Mouse (Mus musculus) heart, postnatal 0 days (tissue): ENCODE data around the gene Slc6a15. TPM values are rescaled to one million over a fixed set of nuclear protein-coding genes. Genes with fewer than 3 reads are reported as not detected.
A peak's percentile ranks its signal among the peaks of the same experiment; 100 is the strongest.

Source experiments
- ATAC-seq: fragments of 200-750 bp; cut with Nextera tagmentation; 2 replicates; pipeline ENCODE4 v1.8.0; 2017; ENCODE audit warnings: low read depth, moderate number of reproducible peaks, moderate library complexity; ENCODE audit not compliant: insufficient read depth
- DNase-seq: peaks from one replicate; pipeline ENCODE4 v3.0.0-alpha.2; 2016; ENCODE audit warnings: low spot score
- H3K27ac ChIP-seq: fragments of 300-500 bp; sonication (generic); 2 replicates; pipeline ENCODE4 v1.5.1; 2014; ENCODE audit warnings: low read depth, mild to moderate bottlenecking
- H3K27me3 ChIP-seq: fragments of 300-500 bp; sonication (generic); 2 replicates; pipeline ENCODE4 v1.6.1; 2014; ENCODE audit warnings: low read length, mixed read lengths; ENCODE audit not compliant: control insufficient read depth, insufficient read depth
- H3K36me3 ChIP-seq: fragments of 300-500 bp; sonication (generic); replicated peaks from 2 replicates; pipeline ENCODE4 v1.6.1; 2014; ENCODE audit warnings: low read length, mixed read lengths; ENCODE audit not compliant: control insufficient read depth, insufficient read depth
- H3K4me1 ChIP-seq: fragments of 300-500 bp; sonication (generic); 2 replicates; pipeline ENCODE4 v1.6.1; 2014; ENCODE audit warnings: antibody characterized with exemption; ENCODE audit not compliant: control insufficient read depth, insufficient read depth
- H3K4me2 ChIP-seq: fragments of 300-500 bp; sonication (generic); 2 replicates; pipeline ENCODE4 v1.6.1; 2014; ENCODE audit warnings: low read depth, mild to moderate bottlenecking, low read length, moderate library complexity
- H3K4me3 ChIP-seq: fragments of 300-500 bp; sonication (generic); 2 replicates; pipeline ENCODE4 v1.5.1; 2014; ENCODE audit warnings: low read depth, low read length
- H3K9ac ChIP-seq: fragments of 300-500 bp; sonication (generic); replicated peaks from 2 replicates; pipeline ENCODE4 v1.6.1; 2014; ENCODE audit warnings: low read depth, low read length, mixed read lengths
- H3K9me3 ChIP-seq: fragments of 300-500 bp; sonication (generic); replicated peaks from 2 replicates; pipeline ENCODE4 v1.6.1; 2016; ENCODE audit warnings: low read length; ENCODE audit not compliant: control insufficient read depth
- CTCF ChIP-seq: IDR thresholded peaks from 2 replicates; pipeline ENCODE4 v1.5.1; 2016; ENCODE audit warnings: antibody characterized with exemption, control low read depth, low read depth
- EP300 ChIP-seq: IDR thresholded peaks from 2 replicates; pipeline ENCODE4 v1.6.1; 2016; ENCODE audit warnings: antibody characterized with exemption, low read depth
- WGBS: fragments of 180-500 bp; shearing (Covaris S2); extraction: QIAGEN DNeasy Blood & Tissue Kit; methylation state at CpG from one replicate; pipeline ENCODE4 v1.1.7; 2014; 5-methylcytosine and 5-hydroxymethylcytosine counted together
- polyA plus RNA-seq: library from polyadenylated mRNA; unstranded; fragments of >200 nt; fragmentation: Nextera tagmentation; extraction: Ambion mirVana; gene quantifications from 2 replicates; pipeline ENCODE4 v1.2.1, GENCODE M21; 2015
- total RNA-seq: library from RNA; depleted of rRNA; stranded (reverse); fragments of >200 nt; gene quantifications from 2 replicates; pipeline ENCODE4 v1.2.3, GENCODE M21; 2014; ENCODE audit warnings: low replicate concordance; rRNA removed

The Slc6a15 gene
- total and polyA plus RNA-seq, 2 experiments from 2014 or later = 0.10 TPM; not detected in 1

DNA sequence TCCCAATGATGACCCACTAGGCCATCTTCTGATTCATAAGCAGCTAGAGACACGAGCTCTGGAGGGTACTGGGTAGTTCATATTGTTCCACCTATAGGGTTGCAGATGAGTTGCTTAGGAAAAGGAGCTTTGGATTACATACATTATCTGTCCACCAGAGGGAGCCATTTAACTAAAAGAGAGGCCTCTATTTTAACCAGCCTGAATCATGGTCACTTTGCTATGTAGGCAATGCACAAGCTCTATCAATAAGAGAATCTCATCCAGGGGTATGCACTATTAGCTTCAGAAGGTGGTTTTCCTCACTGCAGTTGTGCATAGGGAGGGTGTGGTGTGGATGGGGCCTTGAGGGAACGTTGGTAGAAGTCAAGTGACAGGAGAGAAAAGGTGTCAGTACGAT is 75.5 kb downstream of the Slc6a15 start:
- 40% methylated on average over 3 of the region's 3 CpGs for whole genome bisulfite sequencing
- DNase-seq = peak; percentile 55
- TF ChIP-seq EP300 (no peak), CTCF (peak; percentile 67)

DNA sequence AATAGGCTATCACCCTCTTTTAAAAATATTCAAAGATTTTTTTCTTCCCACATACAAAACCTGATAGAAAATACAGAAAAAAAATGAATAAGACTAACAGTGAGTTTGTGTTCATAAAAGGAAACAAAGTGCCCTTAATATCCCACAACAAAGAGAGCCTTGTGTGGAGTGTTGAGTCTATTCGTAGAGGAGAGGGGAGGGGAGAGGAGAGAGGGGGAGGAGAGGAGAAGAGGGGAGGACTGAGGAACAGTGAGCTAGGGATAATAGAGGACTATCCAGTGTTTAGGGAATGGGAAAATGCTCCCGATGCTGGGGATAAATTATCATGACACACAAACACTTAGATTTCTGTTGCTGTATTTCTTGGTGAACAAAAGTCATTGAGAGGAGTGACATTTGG is 80.8 kb downstream of the Slc6a15 start:
- DNase-seq (no peak), ATAC-seq (no peak)
- H3K4me1 ChIP-seq = no peaks in the 10 kb centered on the region
- H3K9ac ChIP-seq = no peak overlapping the region
- no peak for TF ChIP-seq EP300
- no peak for TF ChIP-seq CTCF
- H3K4me3 ChIP-seq = no peak overlapping the region
- no peak overlapping the region for H3K27ac ChIP-seq
- H3K36me3 ChIP-seq = no peaks in the 10 kb centered on the region
- H3K27me3 ChIP-seq = no peaks in the 10 kb centered on the region
- no peaks in the 10 kb centered on the region for H3K9me3 ChIP-seq
- WGBS = 56% methylated on average over 2 of the region's 2 CpGs
- no peak overlapping the region for H3K4me2 ChIP-seq

More for the DNA sequence above, 75.5 kb downstream of the Slc6a15 start:
- no peak overlapping the region for H3K9ac ChIP-seq
- H3K4me3 ChIP-seq = no peak overlapping the region
- H3K9me3 ChIP-seq = no peaks in the 10 kb centered on the region
- H3K27me3 ChIP-seq = no peaks in the 10 kb centered on the region
- no peak overlapping the region for H3K4me2 ChIP-seq
- peak; percentile 47; the same call in 1 of the 2 replicates for ATAC-seq
- no peak overlapping the region for H3K27ac ChIP-seq
- no peaks in the 10 kb centered on the region for H3K4me1 ChIP-seq
- H3K36me3 ChIP-seq = no peaks in the 10 kb centered on the region

DNA sequence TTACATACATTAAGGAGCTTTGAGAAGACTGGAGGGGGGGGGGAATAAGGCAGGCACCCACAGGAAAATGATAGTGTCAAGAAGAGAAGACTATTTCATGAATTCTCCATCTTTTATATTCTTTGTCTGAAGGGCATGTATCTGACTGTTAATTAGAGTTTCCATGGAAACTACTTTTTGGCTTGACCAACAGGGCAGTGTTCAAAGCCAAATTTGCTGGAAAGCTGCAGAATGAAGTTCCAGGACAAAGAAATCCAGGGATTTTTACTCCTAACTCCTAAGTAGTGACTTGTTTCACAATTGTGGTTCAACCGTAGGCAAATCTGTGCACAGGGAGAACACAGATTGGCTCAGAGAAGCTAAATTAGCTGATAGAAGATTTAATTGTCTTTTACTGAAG is 90.3 kb downstream of the Slc6a15 start:
- WGBS = 86% methylated on average over 1 of the region's 1 CpGs

More for the DNA sequence above, 90.3 kb downstream of the Slc6a15 start:
- H3K9ac ChIP-seq = no peak overlapping the region
- H3K4me3 ChIP-seq = no peak overlapping the region
- no peak for ATAC-seq
- no peaks in the 10 kb centered on the region for H3K4me1 ChIP-seq
- H3K27me3 ChIP-seq = no peaks in the 10 kb centered on the region
- no peaks in the 10 kb centered on the region for H3K9me3 ChIP-seq
- TF ChIP-seq EP300 (no peak), CTCF (no peak)
- no peak overlapping the region for H3K4me2 ChIP-seq
- H3K36me3 ChIP-seq = no peaks in the 10 kb centered on the region
- H3K27ac ChIP-seq = no peak overlapping the region
- DNase-seq = no peak

Other genes with a start within 250 kb of the Slc6a15 start
- gene Lrriq1, start 131.5 kb upstream of the Slc6a15 start, total RNA-seq = not detected in 2 replicates
- gene Lrriq1, start 131.5 kb upstream of the Slc6a15 start, polyA plus RNA-seq = 0.12 TPM in 1 of 2 replicates, not detected in the other